Mouse (Mus musculus): ENCODE measurements around the gene Rprd1b. TPM values are rescaled to one million over a fixed set of nuclear protein-coding genes. Genes with fewer than 3 reads are reported as not detected.

Gene Rprd1b
- 27.1 and 34.2 TPM in 2 replicates for polyA plus RNA-seq (2012; rRNA removed)

GRCm38 (mm10) chr2:158028354-158028863 lies at the start of gene Rprd1b, which contains the start of gene Tti1:
TSS of gene Rprd1b (plus strand) at chr2:158028497.
TSS of gene Tti1 (minus strand) at chr2:158028433.

DNA sequence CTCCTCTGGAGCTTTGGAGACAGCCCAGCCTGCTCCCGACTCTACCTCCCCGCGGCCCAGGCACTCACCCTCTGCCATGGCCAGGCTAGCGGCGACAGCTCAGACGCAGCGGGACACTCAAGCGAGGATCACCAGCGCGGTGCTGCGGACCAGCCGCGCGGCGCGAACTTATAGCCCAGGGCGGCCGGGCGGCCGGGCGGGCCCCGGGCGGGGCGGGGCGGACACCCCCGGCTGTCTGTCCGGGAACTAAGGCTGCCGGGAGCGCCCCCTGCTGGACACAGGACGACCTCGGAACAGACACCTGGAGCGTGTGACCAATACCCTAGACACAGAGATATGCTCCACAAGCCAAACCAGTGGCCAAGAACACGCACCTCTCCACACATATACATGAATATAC lies 117.9 kb downstream of the Rprd1b start, which contains the start of gene Tgm2:
Gene Tgm2, minus strand, starts transcription at position 214 of the 400 bp plus-strand sequence.

Other genes starting within 250 kb of the Rprd1b start
- gene Vstm2l, start 113.8 kb upstream of the Rprd1b start, polyA plus RNA-seq (2012; rRNA removed): 13.3 and 13.8 TPM in 2 replicates
- gene Tti1, start 64 bp upstream of the Rprd1b start, polyA plus RNA-seq (2012; rRNA removed): 27.6 and 38.9 TPM in 2 replicates
- gene Tgm2, start 117.9 kb downstream of the Rprd1b start, polyA plus RNA-seq (2012; rRNA removed): 12.1 and 12.4 TPM in 2 replicates
- 3.2 and 5.0 TPM in 2 replicates for gene D630003M21Rik, start 200.7 kb downstream of the Rprd1b start, polyA plus RNA-seq (2012; rRNA removed)
- gene Bpi, start 229.6 kb downstream of the Rprd1b start, polyA plus RNA-seq (2012; rRNA removed): 0.04 TPM in 1 of 2 replicates, not detected in the other